In the genomic region with DNA sequence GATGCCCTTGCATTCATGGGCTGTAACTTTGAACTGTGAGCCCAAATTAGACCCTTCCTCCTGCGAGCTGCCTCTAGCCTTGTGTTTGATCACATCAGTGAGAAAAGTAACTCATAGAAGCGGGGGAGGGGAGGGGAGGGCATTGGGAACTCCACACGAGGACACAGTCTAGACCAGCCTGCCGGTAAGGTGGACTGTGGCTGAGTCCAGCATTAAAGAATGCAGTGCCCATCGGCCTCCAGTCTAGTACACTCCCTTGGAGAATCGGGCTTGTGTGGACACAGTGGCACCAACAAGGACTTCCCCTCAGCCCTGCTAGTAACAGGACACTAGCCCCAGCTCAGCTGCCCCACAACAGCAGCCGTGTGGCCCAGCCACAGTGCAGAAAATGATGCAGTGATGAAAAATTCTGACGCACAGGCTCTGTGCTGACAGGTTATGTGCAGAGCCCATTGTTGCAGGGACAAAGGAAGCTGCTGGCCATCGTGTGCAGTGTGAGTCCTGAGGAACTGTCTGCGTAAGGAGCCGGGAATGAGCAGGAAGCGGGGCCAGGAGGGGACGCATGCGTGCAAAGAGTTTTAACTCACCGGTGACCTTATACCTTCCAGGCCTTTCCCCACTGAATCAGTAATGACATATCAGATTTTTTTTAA, we compare ENCODE assay signal across 16 mouse cellular contexts. TPM values are rescaled to one million over a fixed set of nuclear protein-coding genes. Genes with fewer than 3 reads are reported as not detected.
DNase-seq lines count a peak whose midpoint lies in the region; ATAC-seq and TF ChIP-seq lines count a peak whose summit lies in the region.
"Had no signal": no experiment of that assay in that cellular context is flagged by ENCODE, and none has a peak within 500 bp of the region (broad histone marks: within the 10 kb centered on the region; RNA-seq: fewer than 3 reads in every experiment).

No protein-coding gene starts in this region.

- TF ChIP-seq POLR2A in brain, embryonic 14.5 days (IDR thresholded peaks at IDR 0.05; ENCODE audit: borderline replicate concordance, extremely low read depth, insufficient read depth, insufficient read length, poor library complexity, severe bottlenecking) = no peak

- WGBS in heart, embryonic 12.5 days = 49% methylated on average over 15 of the region's 15 CpGs
- 41% methylated on average over 15 of the region's 15 CpGs for WGBS in forebrain, embryonic 16.5 days
- 54% methylated on average over 15 of the region's 15 CpGs for WGBS in midbrain, embryonic 11.5 days

- DNase-seq in heart, postnatal 4 days = no peak
- peak; percentile 41 for DNase-seq in brain, embryonic 14.5 days (ENCODE audit: low read depth)
- peak; percentile 88 for DNase-seq in midbrain, embryonic 11.5 days (ENCODE audit: low spot score, missing footprints)
- no peak for DNase-seq in cerebellum, adult 9-10 months
- DNase-seq in frontal cortex, adult 2 months (ENCODE audit: extremely low spot score in 1 of 2, low spot score in 1 of 2) = no peak
- DNase-seq in left cerebral cortex, adult 8-10 months (ENCODE audit: low spot score in 2 of 2) = no peak
- DNase-seq: heart, adult 18-20 months; lung, adult 18-20 months; thymus, postnatal 25 days had no signal

- no peak for TF ChIP-seq CTCF in brain, embryonic 14.5 days (IDR thresholded peaks at IDR 0.05; ENCODE audit: borderline replicate concordance, extremely low read depth, insufficient read depth, insufficient read length)

- no peaks in the 10 kb centered on the region for H3K36me3 ChIP-seq in heart, embryonic 12.5 days
- H3K36me3 ChIP-seq in forebrain, embryonic 16.5 days (ENCODE audit: control insufficient read depth, insufficient read depth) = no peaks in the 10 kb centered on the region
- no peaks in the 10 kb centered on the region for H3K36me3 ChIP-seq in midbrain, embryonic 11.5 days (ENCODE audit: control insufficient read depth, insufficient read depth, low read length)

- no peaks in the 10 kb centered on the region for H3K9me3 ChIP-seq in heart, embryonic 12.5 days (replicated peaks)
- H3K9me3 ChIP-seq in forebrain, embryonic 16.5 days (ENCODE audit: control insufficient read depth, low read length) = no peaks in the 10 kb centered on the region
- no peaks in the 10 kb centered on the region for H3K9me3 ChIP-seq in midbrain, embryonic 11.5 days (ENCODE audit: control insufficient read depth, low read length)

- H3K4me3 ChIP-seq in heart, embryonic 12.5 days = no peak overlapping the region
- H3K4me3 ChIP-seq in forebrain, embryonic 16.5 days (replicated peaks; ENCODE audit: low read length) = no peak overlapping the region
- no peak overlapping the region for H3K4me3 ChIP-seq in midbrain, embryonic 11.5 days (ENCODE audit: low read depth, low read length)

- no peak overlapping the region for H3K9ac ChIP-seq in heart, embryonic 12.5 days
- no peak overlapping the region for H3K9ac ChIP-seq in forebrain, embryonic 16.5 days (replicated peaks; ENCODE audit: low read depth, low read length)
- peak overlapping the region; percentile 29; the same call in 1 of the 2 replicates for H3K9ac ChIP-seq in midbrain, embryonic 11.5 days (ENCODE audit: low read length)

- ATAC-seq in heart, embryonic 12.5 days (ENCODE audit: insufficient number of reproducible peaks, low FRiP score) = 0 out of 2 replicates have a peak, but pooled peaks have one; percentile 30
- 0 out of 2 replicates have a peak, but pooled peaks have one; percentile 13 for ATAC-seq in forebrain, embryonic 16.5 days
- peak; percentile 45; the same call in 1 of the 2 replicates for ATAC-seq in midbrain, embryonic 11.5 days (ENCODE audit: low FRiP score)

- H3K27ac ChIP-seq in heart, embryonic 12.5 days (ENCODE audit: poor library complexity, severe bottlenecking) = no peak overlapping the region
- no peak overlapping the region for H3K27ac ChIP-seq in forebrain, embryonic 16.5 days (ENCODE audit: low read length)
- no peak overlapping the region for H3K27ac ChIP-seq in midbrain, embryonic 11.5 days (ENCODE audit: low read depth, low read length)

- no peaks in the 10 kb centered on the region; the same call in 1 of the 2 replicates for H3K4me1 ChIP-seq in heart, embryonic 12.5 days (replicated peaks)
- H3K4me1 ChIP-seq in forebrain, embryonic 16.5 days (replicated peaks; ENCODE audit: control insufficient read depth, insufficient read depth, low read length) = no peaks in the 10 kb centered on the region
- H3K4me1 ChIP-seq in midbrain, embryonic 11.5 days (ENCODE audit: control insufficient read depth, insufficient read depth, low read length) = peaks cover 3% of the 10 kb centered on the region

- no peak overlapping the region for H3K4me2 ChIP-seq in heart, embryonic 12.5 days
- H3K4me2 ChIP-seq in forebrain, embryonic 16.5 days (ENCODE audit: low read length) = no peak overlapping the region
- H3K4me2 ChIP-seq in midbrain, embryonic 11.5 days = no peak overlapping the region

- peaks cover 23% of the 10 kb centered on the region for H3K27me3 ChIP-seq in heart, embryonic 12.5 days (replicated peaks)
- H3K27me3 ChIP-seq in forebrain, embryonic 16.5 days (replicated peaks; ENCODE audit: control insufficient read depth, insufficient read depth, low read length) = no peaks in the 10 kb centered on the region
- no peaks in the 10 kb centered on the region for H3K27me3 ChIP-seq in midbrain, embryonic 11.5 days (ENCODE audit: control insufficient read depth, insufficient read depth, low read length)

RNA-seq across cellular contexts. Expression of a gene that starts 17.8 kb away (rescaled TPM):
- polyA plus RNA-seq in heart, embryonic 12.5 days (2016; fragmentation: Nextera tagmentation; extraction: Ambion mirVana) = 0.13 and 0.20 TPM in 2 replicates
- total RNA-seq in heart, postnatal 4 days (2021) = under 1 TPM; 0.14 to 0.18 TPM
- polyA plus RNA-seq in brain, embryonic 14.5 days (2012; rRNA removed) = 0.06 and 0.12 TPM in 2 replicates
- polyA plus RNA-seq in forebrain, embryonic 16.5 days (2015; fragmentation: Nextera tagmentation; extraction: Ambion mirVana) = 0.10 and 0.14 TPM in 2 replicates
- polyA plus RNA-seq in midbrain, embryonic 11.5 days (2014; fragmentation: Nextera tagmentation; extraction: Ambion mirVana) = 0.12 and 0.37 TPM in 2 replicates
- polyA plus RNA-seq in frontal cortex, adult 2 months (2012; rRNA removed) = 0.26 and 0.32 TPM in 2 replicates
- under 1 TPM in 1 of 4 experiments, not detected in 3; 0.14 TPM for total RNA-seq in left cerebral cortex, adult 8-10 months (2022)
- total RNA-seq: common myeloid progenitor, adult 5-6 weeks; MEL had no signal

RNA-seq across cellular contexts. Expression of a gene that starts 50.5 kb away (rescaled TPM):
- polyA plus RNA-seq in heart, embryonic 12.5 days (2016; fragmentation: Nextera tagmentation; extraction: Ambion mirVana) = not detected in 2 replicates
- total RNA-seq in heart, postnatal 4 days (2021) = not detected
- polyA plus RNA-seq in brain, embryonic 14.5 days (2012; rRNA removed) = 0.15 and 0.22 TPM in 2 replicates
- polyA plus RNA-seq in forebrain, embryonic 16.5 days (2015; fragmentation: Nextera tagmentation; extraction: Ambion mirVana) = 0.10 and 0.11 TPM in 2 replicates
- polyA plus RNA-seq in midbrain, embryonic 11.5 days (2014; fragmentation: Nextera tagmentation; extraction: Ambion mirVana) = 0.15 and 0.16 TPM in 2 replicates
- polyA plus RNA-seq in frontal cortex, adult 2 months (2012; rRNA removed) = 0.20 and 0.23 TPM in 2 replicates
- total RNA-seq in left cerebral cortex, adult 8-10 months (2022) = under 1 TPM in 1 of 4 experiments, not detected in 3; 0.37 TPM
- total RNA-seq: common myeloid progenitor, adult 5-6 weeks; heart, adult 18-20 months; MEL had no signal
- polyA plus RNA-seq: C2C12; large intestine, adult 2 months; stomach, embryonic 14.5 days had no signal

Comparison
In these comparisons a context has a peak if more than half of its experiments do, and no peak if none do; other contexts are left out.
1. DNase-seq: peak in brain, embryonic 14.5 days (single experiment) and midbrain, embryonic 11.5 days (single experiment); none in heart, postnatal 4 days (single experiment), cerebellum, adult 9-10 months (single experiment), frontal cortex, adult 2 months (0 of 2) and left cerebral cortex, adult 8-10 months (0 of 2).
2. Peak in every context shown above with its lines, with median percentiles within 50 percentile points of each other: ATAC-seq.